Mouse (Mus musculus): ENCODE measurements around the gene Spsb3.

- no peak for TF ChIP-seq E2F4 (IDR thresholded peaks at IDR 0.05; ENCODE audit: insufficient replicate concordance, low read depth, low read length)
- TF ChIP-seq SIN3A (IDR thresholded peaks at IDR 0.05; ENCODE audit: low read length), result no peak
- no peak for TF ChIP-seq MXI1 (IDR thresholded peaks at IDR 0.05; ENCODE audit: low read depth, low read length)
These were observed 43.1 kb downstream of the Spsb3 start for GRCm38 (mm10) chr17:24929506-24929905.

Data from CH12.LX (cell line).